8 mouse cellular contexts compared by ENCODE assay signal in genomic region chr13:40708913-40709312, GRCm38 (mm10). TPM values are rescaled to one million over a fixed set of nuclear protein-coding genes. Genes with fewer than 3 reads are reported as not detected.
DNase-seq lines count a peak whose midpoint lies in the region; ATAC-seq and TF ChIP-seq lines count a peak whose summit lies in the region.

No protein-coding gene starts in this region.

- peak; percentile 53; the same call in 1 of the 2 replicates for ATAC-seq in hindbrain, embryonic 12.5 days (ENCODE audit: low FRiP score)
- peak; percentile 63 for ATAC-seq in midbrain, embryonic 15.5 days (replicated peaks)

- H3K36me3 ChIP-seq in hindbrain, embryonic 12.5 days = no peaks in the 10 kb centered on the region
- no peaks in the 10 kb centered on the region for H3K36me3 ChIP-seq in midbrain, embryonic 15.5 days (replicated peaks)

- no peak for TF ChIP-seq POLR2A in cerebellum, adult 2 months (IDR thresholded peaks at IDR 0.05; ENCODE audit: borderline replicate concordance, insufficient read depth, low read length)

- no peaks in the 10 kb centered on the region for H3K4me1 ChIP-seq in cerebellum, adult 2 months (ENCODE audit: control insufficient read depth, insufficient read depth, low read length)
- peaks cover 34% of the 10 kb centered on the region for H3K4me1 ChIP-seq in hindbrain, embryonic 12.5 days
- H3K4me1 ChIP-seq in midbrain, embryonic 15.5 days = peaks cover 18% of the 10 kb centered on the region

- H3K9me3 ChIP-seq in hindbrain, embryonic 12.5 days (replicated peaks) = no peaks in the 10 kb centered on the region
- H3K9me3 ChIP-seq in midbrain, embryonic 15.5 days = no peaks in the 10 kb centered on the region

- intact Hi-C loops in left cerebral cortex, postnatal 36 days (cut with DNase I) = no loop called here

- peaks cover 3% of the 10 kb centered on the region; the same call in 1 of the 2 replicates for H3K27me3 ChIP-seq in cerebellum, adult 2 months (ENCODE audit: control insufficient read depth, insufficient read depth, low read length)
- H3K27me3 ChIP-seq in hindbrain, embryonic 12.5 days = peaks cover 96% of the 10 kb centered on the region
- peaks cover 85% of the 10 kb centered on the region for H3K27me3 ChIP-seq in midbrain, embryonic 15.5 days (replicated peaks)

- DNase-seq in cerebellum, adult 2 months = no peak
- DNase-seq in cerebellum, adult 11-12 months = no peak
- peak; percentile 52 for DNase-seq in embryo, embryonic 9.5 days (ENCODE audit: extremely low spot score)
- DNase-seq in liver = no peak
- DNase-seq in right cerebral cortex, adult 2 months (ENCODE audit: low spot score in 2 of 2) = no peak
- no peak for DNase-seq in left cerebral cortex, postnatal 36 days (ENCODE audit: low spot score in 2 of 2)

- WGBS in cerebellum, adult 2 months = 1% methylated on average over 26 of the region's 26 CpGs
- under 1% methylated on average over 25 of the region's 26 CpGs for WGBS in hindbrain, embryonic 12.5 days
- WGBS in midbrain, embryonic 15.5 days = under 1% methylated on average over 26 of the region's 26 CpGs

- H3K9ac ChIP-seq in hindbrain, embryonic 12.5 days = no peak overlapping the region
- H3K9ac ChIP-seq in midbrain, embryonic 15.5 days = no peak overlapping the region

- TF ChIP-seq CTCF in cerebellum, adult 2 months (IDR thresholded peaks at IDR 0.05; ENCODE audit: borderline replicate concordance, insufficient read depth, low read depth, low read length) = no peak

- peak overlapping the region; percentile 4 for H3K4me3 ChIP-seq in cerebellum, adult 2 months (replicated peaks; ENCODE audit: insufficient read depth, low read depth, low read length)
- 0 out of 2 replicates have a peak overlapping the region, but pooled peaks have one; percentile 4 for H3K4me3 ChIP-seq in hindbrain, embryonic 12.5 days
- H3K4me3 ChIP-seq in midbrain, embryonic 15.5 days = no peak overlapping the region; the same call in 1 of the 2 replicates

- no peak overlapping the region for H3K27ac ChIP-seq in cerebellum, adult 2 months (ENCODE audit: insufficient read depth, low read length)
- peak overlapping the region; percentile 69 for H3K27ac ChIP-seq in hindbrain, embryonic 12.5 days
- no peak overlapping the region for H3K27ac ChIP-seq in midbrain, embryonic 15.5 days

- H3K4me2 ChIP-seq in hindbrain, embryonic 12.5 days (replicated peaks) = peak overlapping the region; percentile 36
- H3K4me2 ChIP-seq in midbrain, embryonic 15.5 days = peak overlapping the region; percentile 25

RNA-seq across cellular contexts. Expression of gene Tfap2a, which starts 29.3 kb away (rescaled TPM):
- 5.1 and 6.9 TPM in 2 replicates for polyA plus RNA-seq in cerebellum, adult 2 months (2012; rRNA removed)
- 20.5 and 21.1 TPM in 2 replicates for polyA plus RNA-seq in hindbrain, embryonic 12.5 days (2016; fragmentation: Nextera tagmentation; extraction: Ambion mirVana)
- 4.1 and 5.5 TPM in 2 replicates for polyA plus RNA-seq in midbrain, embryonic 15.5 days (2015; fragmentation: Nextera tagmentation; extraction: Ambion mirVana)
- total RNA-seq in left cerebral cortex, postnatal 36 days (2021) = under 1 TPM; 0.45 to 0.62 TPM
